Mouse (Mus musculus) liver, adult 2 months (tissue): ENCODE results near the gene Myo1d. TPM values are rescaled to one million over a fixed set of nuclear protein-coding genes. Genes with fewer than 3 reads are reported as not detected.

Experiments used
- DNase-seq: peaks from one replicate; pipeline ENCODE4 v3.0.0-alpha.2; 2011; ENCODE audit warnings: low read depth, low spot score; ENCODE audit errors: extremely low read depth
- H3K27ac ChIP-seq: fragments of 200-500 bp; replicated peaks from 2 replicates; pipeline ENCODE4 v1.5.1; 2012; ENCODE audit warnings: low read depth, mild to moderate bottlenecking, control low read depth, inconsistent platforms, low read length; ENCODE audit not compliant: insufficient read depth
- H3K27me3 ChIP-seq: fragments of 200-500 bp; 2 replicates; pipeline ENCODE4 v1.6.1; 2012; ENCODE audit warnings: mild to moderate bottlenecking, moderate library complexity, low read length, inconsistent platforms; ENCODE audit not compliant: control insufficient read depth, insufficient read depth
- H3K36me3 ChIP-seq: fragments of 200-500 bp; 2 replicates; pipeline ENCODE4 v1.6.1; 2012; ENCODE audit warnings: low read length, inconsistent platforms; ENCODE audit not compliant: control insufficient read depth, insufficient read depth
- H3K4me1 ChIP-seq: fragments of 200-500 bp; 2 replicates; pipeline ENCODE4 v1.6.1; 2011; ENCODE audit warnings: low read length; ENCODE audit not compliant: control insufficient read depth, insufficient read depth
- H3K4me3 ChIP-seq: fragments of 200-500 bp; 2 replicates; pipeline ENCODE4 v1.5.1; 2011; ENCODE audit warnings: low read depth, mild to moderate bottlenecking, control low read depth, low read length, moderate library complexity; ENCODE audit not compliant: insufficient read depth
- H3K79me2 ChIP-seq: fragments of 200-500 bp; 2 replicates; pipeline ENCODE4 v1.6.1; 2012; ENCODE audit warnings: inconsistent platforms, mild to moderate bottlenecking, low read length, moderate library complexity; ENCODE audit not compliant: control insufficient read depth, insufficient read depth
- H3K9ac ChIP-seq: fragments of 200-500 bp; 2 replicates; pipeline ENCODE4 v1.6.1; 2012; ENCODE audit warnings: low read depth, mild to moderate bottlenecking, control low read depth, inconsistent platforms, low read length
- CTCF ChIP-seq: fragments of 200-500 bp; IDR thresholded peaks from 2 replicates; pipeline ENCODE4 v1.5.1; 2011; ENCODE audit warnings: low read depth, low read length, control low read depth
- POLR2A ChIP-seq: fragments of 200-500 bp; IDR thresholded peaks from 2 replicates; pipeline ENCODE4 v1.6.1; 2011; ENCODE audit warnings: low read length, control low read depth; ENCODE audit not compliant: insufficient read depth; ENCODE audit errors: extremely low read depth
- WGBS: fragments of 180-500 bp; shearing (Covaris S2); methylation state at CpG from one replicate; pipeline ENCODE4 v1.1.7; 2018; 5-methylcytosine and 5-hydroxymethylcytosine counted together
- polyA plus RNA-seq: library from polyadenylated mRNA; depleted of rRNA; stranded (reverse); fragments of >200 nt; gene quantifications from 2 replicates; pipeline ENCODE4 v1.2.3, GENCODE M21; 2012
- total RNA-seq: library from RNA; depleted of rRNA; stranded (reverse); fragments of >200 nt; gene quantifications from 2 replicates; pipeline ENCODE4 v1.2.3, GENCODE M21; 2014

Gene Myo1d
- total and polyA plus RNA-seq, 2 experiments: 5.2 to 6.8 TPM

DNA sequence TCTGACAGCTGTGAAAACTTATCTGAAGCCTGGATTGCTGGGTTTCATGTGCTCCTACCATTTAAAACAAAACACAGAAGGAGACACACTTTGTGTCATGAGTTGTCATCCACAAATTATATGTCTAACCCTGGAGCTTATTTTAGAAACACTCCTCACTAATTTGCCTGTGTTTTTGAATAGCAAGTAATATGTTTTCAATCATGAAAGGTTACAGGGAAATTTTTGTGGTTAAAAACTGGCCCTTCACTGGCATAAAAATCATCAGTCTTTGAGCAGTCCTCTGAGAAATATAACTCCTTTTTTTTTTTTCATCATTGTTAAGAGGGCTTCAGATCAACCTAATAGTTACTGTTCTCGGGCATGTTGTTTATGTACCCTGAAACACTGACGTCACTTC, 25.6 kb downstream of the Myo1d start:
- H3K27me3 ChIP-seq: no peaks in the 10 kb centered on the region
- no peaks in the 10 kb centered on the region for H3K4me1 ChIP-seq
- no peaks in the 10 kb centered on the region for H3K79me2 ChIP-seq
- 86% methylated on average over 2 of the region's 2 CpGs for WGBS
- TF ChIP-seq POLR2A: no peak
- no peak for TF ChIP-seq CTCF
- H3K27ac ChIP-seq: no peak overlapping the region
- no peak overlapping the region for H3K4me3 ChIP-seq
- DNase-seq: no peak
- no peaks in the 10 kb centered on the region for H3K36me3 ChIP-seq
- H3K9ac ChIP-seq: no peak overlapping the region

DNA sequence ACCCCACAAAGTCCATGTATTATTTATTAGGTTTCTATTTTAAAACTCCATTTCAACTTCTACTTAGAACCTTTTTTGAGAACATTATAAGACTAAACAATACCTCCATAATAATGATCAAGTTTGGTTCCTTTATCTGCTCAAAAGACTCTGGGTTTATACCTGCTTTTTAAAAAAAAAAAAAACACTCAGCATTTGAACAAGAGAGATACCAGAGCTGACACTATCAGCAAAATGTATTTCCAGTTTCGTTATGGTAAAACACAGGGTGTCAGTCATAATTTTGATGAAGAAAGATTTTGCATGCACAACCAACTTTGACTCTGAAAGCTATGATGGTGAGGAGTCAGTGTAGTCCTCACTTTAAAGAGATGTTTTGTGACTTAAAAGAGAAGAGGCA, 28.7 kb downstream of the Myo1d start:
- WGBS: 83% methylated on average over 1 of the region's 1 CpGs
- Histone ChIP-seq H3K27ac (no peak overlapping the region), H3K4me3 (no peak overlapping the region), H3K9ac (no peak overlapping the region), H3K79me2 (no peaks in the 10 kb centered on the region), H3K4me1 (no peaks in the 10 kb centered on the region), H3K27me3 (no peaks in the 10 kb centered on the region), H3K36me3 (no peaks in the 10 kb centered on the region)
- no peak for TF ChIP-seq CTCF
- no peak for TF ChIP-seq POLR2A
- DNase-seq: no peak

DNA sequence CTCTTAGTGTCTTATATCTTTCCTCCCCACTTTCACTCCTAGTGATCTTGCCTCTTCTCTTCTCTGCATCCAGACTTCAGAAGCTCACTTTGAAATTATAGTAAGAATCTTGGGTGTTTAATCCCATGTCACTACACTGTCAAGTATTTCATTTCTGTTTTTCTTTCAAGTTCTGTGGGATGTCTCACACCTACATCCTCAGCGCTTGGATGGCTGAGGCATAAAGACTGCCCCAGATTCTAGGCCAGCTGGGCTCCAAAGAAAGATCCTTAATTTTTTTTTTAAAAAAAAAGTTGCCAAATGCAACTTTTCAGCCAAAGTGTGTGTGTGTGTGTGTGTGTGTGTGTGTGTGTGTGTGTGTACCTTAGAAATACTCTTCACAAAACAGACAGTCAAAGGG, 30.6 kb downstream of the Myo1d start:
- DNase-seq: no peak
- TF ChIP-seq CTCF (no peak), POLR2A (no peak)
- Histone ChIP-seq H3K79me2 (no peaks in the 10 kb centered on the region), H3K4me3 (no peak overlapping the region), H3K4me1 (no peaks in the 10 kb centered on the region), H3K27me3 (no peaks in the 10 kb centered on the region), H3K36me3 (no peaks in the 10 kb centered on the region), H3K27ac (no peak overlapping the region), H3K9ac (no peak overlapping the region)
- 100% methylated on average over 1 of the region's 1 CpGs for WGBS

DNA sequence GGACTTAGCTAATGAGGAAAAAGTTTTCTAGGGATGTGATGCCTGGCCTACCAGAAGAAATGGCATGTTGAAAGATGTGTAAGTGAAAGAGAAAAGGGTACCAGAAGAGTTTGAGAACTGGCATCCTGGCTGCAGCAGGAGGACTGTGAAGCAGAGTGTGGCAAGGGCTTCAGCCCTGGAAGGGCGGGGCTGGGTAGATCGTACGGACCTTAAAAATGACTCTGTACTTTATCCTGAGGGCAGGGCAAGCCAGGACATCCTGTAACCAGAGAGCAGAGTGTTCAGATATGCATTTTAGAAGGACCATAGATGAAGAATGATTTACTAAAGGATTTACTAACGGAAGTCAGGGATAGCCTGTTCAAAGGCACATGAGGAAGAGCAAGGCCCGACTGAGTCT, 34.4 kb downstream of the Myo1d start:
- DNase-seq: no peak
- TF ChIP-seq POLR2A: no peak
- TF ChIP-seq CTCF: no peak
- Histone ChIP-seq H3K27me3 (no peaks in the 10 kb centered on the region), H3K27ac (no peak overlapping the region), H3K36me3 (no peaks in the 10 kb centered on the region), H3K9ac (no peak overlapping the region), H3K4me1 (no peaks in the 10 kb centered on the region), H3K4me3 (no peak overlapping the region), H3K79me2 (no peaks in the 10 kb centered on the region)
- 74% methylated on average over 5 of the region's 5 CpGs for WGBS

DNA sequence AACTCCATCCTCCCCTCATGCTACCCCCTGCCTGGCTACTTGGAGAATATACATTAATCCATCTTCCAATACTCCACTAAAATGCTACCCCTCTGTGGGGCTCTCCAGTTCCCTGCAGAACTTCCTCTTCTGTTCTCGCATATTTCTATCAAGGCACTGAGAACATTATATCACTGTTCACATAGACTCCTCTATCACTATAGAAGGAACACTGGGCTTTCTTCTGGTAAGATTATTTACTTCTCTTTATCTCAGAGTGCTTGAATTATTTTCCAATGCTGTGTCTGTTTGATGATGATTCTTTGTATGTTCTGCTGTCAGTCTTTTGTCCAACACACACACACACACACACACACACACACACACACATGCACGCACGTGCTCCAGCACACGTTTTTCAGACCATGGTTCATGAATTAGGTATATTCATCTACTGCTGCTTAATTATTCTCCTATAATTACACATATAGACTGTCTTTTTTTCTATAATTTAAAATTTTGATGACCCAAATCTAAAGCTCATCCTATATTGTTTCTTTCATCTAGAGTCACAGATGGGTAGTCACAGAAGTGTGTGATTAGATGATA, 35.9 kb downstream of the Myo1d start:
- H3K79me2 ChIP-seq: no peaks in the 10 kb centered on the region
- no peak overlapping the region for H3K9ac ChIP-seq
- H3K27ac ChIP-seq: no peak overlapping the region
- H3K4me3 ChIP-seq: no peak overlapping the region
- H3K27me3 ChIP-seq: no peaks in the 10 kb centered on the region
- no peak for DNase-seq
- WGBS: 86% methylated on average over 4 of the region's 4 CpGs
- no peak for TF ChIP-seq CTCF
- TF ChIP-seq POLR2A: no peak
- H3K4me1 ChIP-seq: no peaks in the 10 kb centered on the region
- H3K36me3 ChIP-seq: no peaks in the 10 kb centered on the region

DNA sequence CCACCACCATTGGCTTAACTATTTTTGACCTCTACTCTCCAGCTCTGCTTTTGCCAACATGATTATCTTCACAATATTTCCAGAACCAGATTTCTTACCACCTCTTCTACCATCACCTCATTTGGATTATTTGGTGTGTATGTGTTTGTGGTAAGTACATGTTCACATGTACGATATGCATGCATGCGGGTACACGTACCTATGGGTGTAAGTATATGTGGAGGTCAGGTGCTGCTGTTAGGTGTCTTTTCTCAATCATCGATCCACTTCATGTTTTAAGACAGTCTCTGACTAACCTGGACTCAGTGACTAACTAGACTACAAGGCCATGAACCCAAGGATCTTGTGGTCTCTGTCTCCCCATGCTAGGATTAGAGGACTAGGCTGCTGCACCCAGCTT, 37.4 kb downstream of the Myo1d start:
- no peaks in the 10 kb centered on the region for H3K36me3 ChIP-seq
- no peak overlapping the region for H3K27ac ChIP-seq
- no peak for DNase-seq
- no peaks in the 10 kb centered on the region for H3K27me3 ChIP-seq
- no peak overlapping the region for H3K9ac ChIP-seq
- TF ChIP-seq CTCF (no peak), POLR2A (no peak)
- no peaks in the 10 kb centered on the region for H3K4me1 ChIP-seq
- no peaks in the 10 kb centered on the region for H3K79me2 ChIP-seq
- WGBS: 98% methylated on average over 4 of the region's 4 CpGs
- H3K4me3 ChIP-seq: no peak overlapping the region
